Mouse (Mus musculus) G1E (cell line): ENCODE measurements around the gene Paox.

Source experiments
- CTCF ChIP-seq: IDR thresholded peaks from 2 replicates; pipeline ENCODE4 v1.5.1; 2012; ENCODE audit warnings: low read depth, low read length, inconsistent platforms, mixed read lengths
- GATA1 ChIP-seq: IDR thresholded peaks from 2 replicates; pipeline ENCODE4 v1.6.1; 2012; ENCODE audit warnings: borderline replicate concordance, low read length, inconsistent platforms, mixed read lengths
- TAL1 ChIP-seq: conservative IDR thresholded peaks from 2 replicates; pipeline ENCODE4 v1.6.1; 2012; ENCODE audit warnings: low read depth, low read length, inconsistent platforms, mixed read lengths

- TF ChIP-seq CTCF = no peak
- no peak for TF ChIP-seq GATA1
- no peak for TF ChIP-seq TAL1
Measured at GRCm38 (mm10) chr7:140101993-140102860, 13.4 kb upstream of the Paox start, which contains the start of gene Fuom.
